Mouse (Mus musculus): ENCODE data around the gene Ugt1a10. TPM values are rescaled to one million over a fixed set of nuclear protein-coding genes. Genes with fewer than 3 reads are reported as not detected.

The Ugt1a10 gene
- polyA plus RNA-seq, 1 experiment: 0.16 TPM

GRCm38 (mm10) chr1:88246386-88246785, 191.2 kb downstream of the Ugt1a10 start:
- DNase-seq: no peak
- no peak for TF ChIP-seq CTCF (IDR thresholded peaks at IDR 0.05; ENCODE audit: borderline replicate concordance, control insufficient read depth, extremely low read depth, insufficient read depth, low read length, poor library complexity)
- no peak for TF ChIP-seq POLR2A (IDR thresholded peaks at IDR 0.05; ENCODE audit: control insufficient read depth, extremely low read depth, insufficient read depth, low read length, poor library complexity)
- no peaks in the 10 kb centered on the region for H3K4me1 ChIP-seq (replicated peaks; ENCODE audit: control insufficient read depth, insufficient read depth, low read length)
- H3K36me3 ChIP-seq (ENCODE audit: control insufficient read depth, insufficient read depth, low read length): no peaks in the 10 kb centered on the region
- H3K27ac ChIP-seq (ENCODE audit: control insufficient read depth, insufficient read depth, low read length): no peak overlapping the region
- H3K4me3 ChIP-seq (ENCODE audit: control insufficient read depth, insufficient read depth, low read length): no peak overlapping the region
- 54% methylated on average over 6 of the region's 6 CpGs for WGBS
- no peaks in the 10 kb centered on the region for H3K27me3 ChIP-seq (ENCODE audit: control insufficient read depth, insufficient read depth, low read length)

DNA sequence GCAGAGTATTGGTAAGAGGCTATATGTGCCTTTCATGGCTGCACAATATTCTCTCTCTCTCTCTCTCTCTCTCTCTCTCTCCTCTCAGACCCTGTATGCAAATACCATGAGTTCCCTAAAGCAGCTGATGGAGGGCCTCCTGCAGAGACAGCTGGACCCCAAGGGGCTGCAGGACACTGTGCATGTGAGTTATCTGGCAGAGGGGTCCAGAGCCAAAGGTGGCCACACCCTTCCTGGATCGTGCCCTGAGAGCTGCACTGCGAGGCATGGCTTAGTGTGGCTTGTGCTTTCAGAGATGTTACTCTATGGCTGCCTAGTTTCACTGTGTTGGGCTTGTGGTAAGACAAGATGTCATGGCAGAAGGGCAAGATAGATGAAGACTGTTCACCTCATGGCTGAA, 192.5 kb downstream of the Ugt1a10 start:
- no peaks in the 10 kb centered on the region for H3K36me3 ChIP-seq (ENCODE audit: control insufficient read depth, insufficient read depth, low read length)
- no peaks in the 10 kb centered on the region for H3K27me3 ChIP-seq (ENCODE audit: control insufficient read depth, insufficient read depth, low read length)
- no peaks in the 10 kb centered on the region for H3K4me1 ChIP-seq (replicated peaks; ENCODE audit: control insufficient read depth, insufficient read depth, low read length)
- H3K27ac ChIP-seq (ENCODE audit: control insufficient read depth, insufficient read depth, low read length): no peak overlapping the region
- WGBS: 52% methylated on average over 2 of the region's 2 CpGs
- no peak overlapping the region for H3K4me3 ChIP-seq (ENCODE audit: control insufficient read depth, insufficient read depth, low read length)
- no peak for DNase-seq
- no peak for TF ChIP-seq CTCF (IDR thresholded peaks at IDR 0.05; ENCODE audit: borderline replicate concordance, control insufficient read depth, extremely low read depth, insufficient read depth, low read length, poor library complexity)
- no peak for TF ChIP-seq POLR2A (IDR thresholded peaks at IDR 0.05; ENCODE audit: control insufficient read depth, extremely low read depth, insufficient read depth, low read length, poor library complexity)

DNA sequence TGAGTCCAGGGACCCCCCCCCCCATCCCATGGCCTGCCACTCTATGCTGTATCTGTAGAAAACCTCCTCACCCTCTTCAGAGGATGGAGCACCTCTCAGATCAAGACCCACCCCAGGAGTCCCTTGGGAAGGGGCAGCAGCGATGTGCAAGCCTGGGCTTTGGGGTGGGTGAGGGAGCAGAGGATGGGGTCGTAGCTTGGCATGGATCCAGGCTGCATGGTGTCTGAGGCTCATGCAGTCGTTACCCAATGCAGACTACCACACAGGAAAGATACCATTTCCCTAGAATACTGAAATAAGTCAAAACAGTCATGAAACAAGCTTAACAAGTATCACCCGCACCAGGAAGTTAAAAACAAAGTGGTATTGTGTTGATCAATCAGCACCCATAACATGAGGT, 193.5 kb downstream of the Ugt1a10 start:
- H3K27me3 ChIP-seq (ENCODE audit: control insufficient read depth, insufficient read depth, low read length): no peaks in the 10 kb centered on the region
- H3K4me1 ChIP-seq (replicated peaks; ENCODE audit: control insufficient read depth, insufficient read depth, low read length): no peaks in the 10 kb centered on the region
- no peak for DNase-seq
- WGBS: 58% methylated on average over 4 of the region's 4 CpGs
- no peaks in the 10 kb centered on the region for H3K36me3 ChIP-seq (ENCODE audit: control insufficient read depth, insufficient read depth, low read length)
- TF ChIP-seq CTCF (IDR thresholded peaks at IDR 0.05; ENCODE audit: borderline replicate concordance, control insufficient read depth, extremely low read depth, insufficient read depth, low read length, poor library complexity): no peak
- no peak for TF ChIP-seq POLR2A (IDR thresholded peaks at IDR 0.05; ENCODE audit: control insufficient read depth, extremely low read depth, insufficient read depth, low read length, poor library complexity)
- no peak overlapping the region for H3K27ac ChIP-seq (ENCODE audit: control insufficient read depth, insufficient read depth, low read length)
- H3K4me3 ChIP-seq (ENCODE audit: control insufficient read depth, insufficient read depth, low read length): no peak overlapping the region

DNA sequence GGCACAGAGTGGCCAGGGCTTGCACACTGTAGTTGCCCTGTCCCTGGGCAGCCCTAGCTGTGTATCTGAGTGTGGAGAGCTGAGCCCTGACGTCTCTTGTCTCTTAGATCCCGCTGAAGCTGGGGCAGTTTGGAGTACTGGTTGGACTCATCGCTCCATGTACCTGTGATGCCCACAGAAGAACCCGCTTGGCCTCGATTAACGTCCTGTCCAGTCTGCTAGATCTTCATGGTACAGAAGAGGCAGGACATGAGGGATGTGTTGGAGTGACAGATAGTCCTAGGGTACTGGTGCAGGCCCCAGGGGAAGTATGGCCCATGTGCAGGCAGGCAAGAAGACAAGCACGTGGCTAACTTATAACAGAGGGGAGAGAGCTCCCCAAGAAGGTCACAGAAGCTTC, 194.4 kb downstream of the Ugt1a10 start:
- TF ChIP-seq POLR2A (IDR thresholded peaks at IDR 0.05; ENCODE audit: control insufficient read depth, extremely low read depth, insufficient read depth, low read length, poor library complexity): no peak
- TF ChIP-seq CTCF (IDR thresholded peaks at IDR 0.05; ENCODE audit: borderline replicate concordance, control insufficient read depth, extremely low read depth, insufficient read depth, low read length, poor library complexity): no peak
- Histone ChIP-seq H3K4me3 (ENCODE audit: control insufficient read depth, insufficient read depth, low read length) (no peak overlapping the region), H3K36me3 (ENCODE audit: control insufficient read depth, insufficient read depth, low read length) (no peaks in the 10 kb centered on the region), H3K27me3 (ENCODE audit: control insufficient read depth, insufficient read depth, low read length) (no peaks in the 10 kb centered on the region), H3K27ac (ENCODE audit: control insufficient read depth, insufficient read depth, low read length) (no peak overlapping the region), H3K4me1 (replicated peaks; ENCODE audit: control insufficient read depth, insufficient read depth, low read length) (no peaks in the 10 kb centered on the region)
- WGBS: 83% methylated on average over 7 of the region's 7 CpGs
- no peak for DNase-seq

- no peak for TF ChIP-seq CTCF (IDR thresholded peaks at IDR 0.05; ENCODE audit: borderline replicate concordance, control insufficient read depth, extremely low read depth, insufficient read depth, low read length, poor library complexity)
- no peak for TF ChIP-seq POLR2A (IDR thresholded peaks at IDR 0.05; ENCODE audit: control insufficient read depth, extremely low read depth, insufficient read depth, low read length, poor library complexity)
- no peak overlapping the region for H3K27ac ChIP-seq (ENCODE audit: control insufficient read depth, insufficient read depth, low read length)
- H3K27me3 ChIP-seq (ENCODE audit: control insufficient read depth, insufficient read depth, low read length): no peaks in the 10 kb centered on the region
- H3K4me1 ChIP-seq (replicated peaks; ENCODE audit: control insufficient read depth, insufficient read depth, low read length): no peaks in the 10 kb centered on the region
- no peaks in the 10 kb centered on the region for H3K36me3 ChIP-seq (ENCODE audit: control insufficient read depth, insufficient read depth, low read length)
- DNase-seq: no peak
- 89% methylated on average over 5 of the region's 5 CpGs for WGBS
- no peak overlapping the region for H3K4me3 ChIP-seq (ENCODE audit: control insufficient read depth, insufficient read depth, low read length)
Observed at GRCm38 (mm10) chr1:88250023-88250422, 194.8 kb downstream of the Ugt1a10 start.

DNA sequence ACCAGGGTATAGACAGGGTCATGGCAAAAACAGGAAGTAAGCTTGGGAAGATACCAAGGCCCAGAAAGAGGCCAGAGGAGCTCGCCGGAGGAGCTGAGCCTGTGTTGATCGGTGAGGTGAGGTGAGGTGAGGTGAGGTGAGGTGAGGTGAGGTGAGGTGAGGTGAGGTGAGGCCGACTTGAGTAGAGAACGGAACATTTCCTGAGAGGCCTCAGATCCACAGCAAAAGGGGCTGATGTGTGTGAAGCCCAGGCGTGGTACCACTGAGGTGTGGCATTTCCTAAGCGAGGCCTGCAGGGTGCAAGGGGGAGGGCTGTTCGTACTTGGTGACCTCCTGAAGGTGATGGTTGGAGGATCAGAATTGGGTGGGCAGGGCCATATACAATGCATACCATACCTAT, 197.9 kb downstream of the Ugt1a10 start:
- TF ChIP-seq CTCF (IDR thresholded peaks at IDR 0.05; ENCODE audit: borderline replicate concordance, control insufficient read depth, extremely low read depth, insufficient read depth, low read length, poor library complexity) (no peak), POLR2A (IDR thresholded peaks at IDR 0.05; ENCODE audit: control insufficient read depth, extremely low read depth, insufficient read depth, low read length, poor library complexity) (no peak)
- no peak for DNase-seq
- peaks cover under 1% of the 10 kb centered on the region; the same call in 1 of the 2 replicates for H3K4me1 ChIP-seq (replicated peaks; ENCODE audit: control insufficient read depth, insufficient read depth, low read length)
- H3K27ac ChIP-seq (ENCODE audit: control insufficient read depth, insufficient read depth, low read length): no peak overlapping the region
- H3K36me3 ChIP-seq (ENCODE audit: control insufficient read depth, insufficient read depth, low read length): no peaks in the 10 kb centered on the region
- WGBS: 63% methylated on average over 8 of the region's 8 CpGs
- no peak overlapping the region for H3K4me3 ChIP-seq (ENCODE audit: control insufficient read depth, insufficient read depth, low read length)
- H3K27me3 ChIP-seq (ENCODE audit: control insufficient read depth, insufficient read depth, low read length): no peaks in the 10 kb centered on the region

- H3K4me1 ChIP-seq (replicated peaks; ENCODE audit: control insufficient read depth, insufficient read depth, low read length): peaks cover 5% of the 10 kb centered on the region
- no peak for DNase-seq
- no peak overlapping the region for H3K4me3 ChIP-seq (ENCODE audit: control insufficient read depth, insufficient read depth, low read length)
- TF ChIP-seq POLR2A (IDR thresholded peaks at IDR 0.05; ENCODE audit: control insufficient read depth, extremely low read depth, insufficient read depth, low read length, poor library complexity): no peak
- H3K36me3 ChIP-seq (ENCODE audit: control insufficient read depth, insufficient read depth, low read length): no peaks in the 10 kb centered on the region
- H3K27me3 ChIP-seq (ENCODE audit: control insufficient read depth, insufficient read depth, low read length): no peaks in the 10 kb centered on the region
- 77% methylated on average over 6 of the region's 6 CpGs for WGBS
- no peak overlapping the region for H3K27ac ChIP-seq (ENCODE audit: control insufficient read depth, insufficient read depth, low read length)
Observed at GRCm38 (mm10) chr1:88253540-88253939, 198.4 kb downstream of the Ugt1a10 start.
